Comparison of ENCODE assay signal across 26 mouse cellular contexts in the genomic region with DNA sequence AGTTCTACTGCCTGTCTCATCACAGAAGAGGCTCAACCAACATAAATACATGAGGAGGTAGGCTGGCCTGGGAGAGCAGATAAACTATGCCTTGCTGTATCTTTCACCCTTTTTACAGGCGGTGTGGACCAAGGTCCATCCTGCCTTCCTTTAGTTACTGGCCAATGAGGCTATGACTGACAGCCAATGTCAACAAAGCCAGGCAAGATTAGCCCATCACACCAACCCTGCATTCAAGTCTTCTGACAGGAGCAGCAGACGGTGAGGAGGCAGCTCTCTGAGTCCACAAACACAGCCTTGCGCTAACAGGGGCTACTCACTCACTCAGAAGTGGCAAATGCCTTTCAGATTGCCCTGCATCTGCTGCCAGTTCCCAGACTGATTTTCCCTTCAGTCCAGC. TPM values are rescaled to one million over a fixed set of nuclear protein-coding genes. Genes with fewer than 3 reads are reported as not detected.
DNase-seq lines count a peak whose midpoint lies in the region; ATAC-seq and TF ChIP-seq lines count a peak whose summit lies in the region.
"Had no signal": no experiment of that assay in that cellular context is flagged by ENCODE, and none has a peak within 500 bp of the region (broad histone marks: within the 10 kb centered on the region; RNA-seq: fewer than 3 reads in every experiment).

No protein-coding gene starts in this region.

- 0 out of 2 replicates have a peak overlapping the region, but pooled peaks have one; percentile 35 for H3K27ac ChIP-seq in hindbrain, embryonic 15.5 days (replicated peaks)
- no peak overlapping the region for H3K27ac ChIP-seq in hindbrain, embryonic 11.5 days (ENCODE audit: low read depth, low read length)
- H3K27ac ChIP-seq in liver, embryonic 13.5 days: no peak overlapping the region
- no peak overlapping the region for H3K27ac ChIP-seq in liver, embryonic 12.5 days
- H3K27ac ChIP-seq in cortical plate, adult 2 months (ENCODE audit: insufficient read depth, low read length): no peak overlapping the region
- H3K27ac ChIP-seq: forebrain, embryonic 10.5 days; gastrocnemius, adult 2 months; heart, embryonic 15.5 days; limb, embryonic 12.5 days; midbrain, embryonic 12.5 days; neural tube, embryonic 13.5 days; stomach, embryonic 15.5 days had no signal

- H3K4me2 ChIP-seq in hindbrain, embryonic 15.5 days: peak overlapping the region; percentile 80
- H3K4me2 ChIP-seq in hindbrain, embryonic 11.5 days (replicated peaks; ENCODE audit: low read depth, low read length): no peak overlapping the region
- H3K4me2 ChIP-seq in liver, embryonic 13.5 days: no peak overlapping the region
- no peak overlapping the region for H3K4me2 ChIP-seq in liver, embryonic 12.5 days
- H3K4me2 ChIP-seq: heart, embryonic 15.5 days; limb, embryonic 12.5 days; midbrain, embryonic 12.5 days; stomach, embryonic 15.5 days had no signal

- no peak overlapping the region for H3K9ac ChIP-seq in hindbrain, embryonic 15.5 days
- no peak overlapping the region for H3K9ac ChIP-seq in hindbrain, embryonic 11.5 days (ENCODE audit: low read depth, low read length)
- H3K9ac ChIP-seq in liver, embryonic 13.5 days: no peak overlapping the region
- H3K9ac ChIP-seq in liver, embryonic 12.5 days: no peak overlapping the region
- H3K9ac ChIP-seq: heart, embryonic 15.5 days; limb, embryonic 12.5 days; midbrain, embryonic 12.5 days; neural tube, embryonic 13.5 days; stomach, embryonic 15.5 days had no signal

- H3K9me3 ChIP-seq in hindbrain, embryonic 15.5 days: no peaks in the 10 kb centered on the region
- no peaks in the 10 kb centered on the region for H3K9me3 ChIP-seq in hindbrain, embryonic 11.5 days (ENCODE audit: control insufficient read depth, low read length)
- no peaks in the 10 kb centered on the region for H3K9me3 ChIP-seq in liver, embryonic 13.5 days (replicated peaks)
- H3K9me3 ChIP-seq in liver, embryonic 12.5 days (replicated peaks): no peaks in the 10 kb centered on the region
- H3K9me3 ChIP-seq: forebrain, embryonic 10.5 days; heart, embryonic 15.5 days; limb, embryonic 12.5 days; midbrain, embryonic 12.5 days; neural tube, embryonic 13.5 days; stomach, embryonic 15.5 days had no signal

- no peak overlapping the region for H3K4me3 ChIP-seq in hindbrain, embryonic 15.5 days
- H3K4me3 ChIP-seq in hindbrain, embryonic 11.5 days (ENCODE audit: low read depth, low read length): no peak overlapping the region
- H3K4me3 ChIP-seq in liver, embryonic 13.5 days (replicated peaks): no peak overlapping the region
- H3K4me3 ChIP-seq in liver, embryonic 12.5 days: no peak overlapping the region
- peak overlapping the region; percentile 3; the same call in 1 of the 2 replicates for H3K4me3 ChIP-seq in cortical plate, adult 2 months (ENCODE audit: insufficient read depth, low read length)
- H3K4me3 ChIP-seq: forebrain, embryonic 10.5 days; gastrocnemius, adult 2 months; heart, embryonic 15.5 days; limb, embryonic 12.5 days; midbrain, embryonic 12.5 days; neural tube, embryonic 13.5 days; stomach, embryonic 15.5 days had no signal

- H3K27me3 ChIP-seq in hindbrain, embryonic 15.5 days: 0 out of 2 replicates have a peak, but pooled peaks cover 4% of the 10 kb centered on the region
- H3K27me3 ChIP-seq in hindbrain, embryonic 11.5 days (ENCODE audit: control insufficient read depth, insufficient read depth, low read length): peaks cover 43% of the 10 kb centered on the region
- H3K27me3 ChIP-seq in liver, embryonic 13.5 days: peaks cover 60% of the 10 kb centered on the region
- peaks cover 67% of the 10 kb centered on the region for H3K27me3 ChIP-seq in liver, embryonic 12.5 days (replicated peaks)

- DNase-seq in adrenal gland, adult 2 months: peak; percentile 5
- DNase-seq in adrenal gland, postnatal 25 days: no peak
- no peak for DNase-seq in hindbrain, embryonic 11.5 days (ENCODE audit: low spot score)
- DNase-seq in liver, embryonic 13.5 days: no peak
- no peak for DNase-seq in ovary, adult 18-20 months (ENCODE audit: low spot score)
- DNase-seq: adrenal gland, postnatal 10 days; cerebellum, adult 11 months; gastrocnemius, adult 2 months; heart, postnatal 36 days; kidney, adult 9 months; kidney, postnatal 14 days; lung, adult 2 months; lung, postnatal 14 days; right cerebral cortex, adult 18-20 months; thymus, postnatal 25 days had no signal

- WGBS in hindbrain, embryonic 15.5 days: 56% methylated on average over 3 of the region's 3 CpGs
- WGBS in hindbrain, embryonic 11.5 days: 72% methylated on average over 3 of the region's 3 CpGs
- WGBS in liver, embryonic 13.5 days (ENCODE audit: insufficient replicate concordance): 47% methylated on average over 3 of the region's 3 CpGs
- WGBS in liver, embryonic 12.5 days (ENCODE audit: insufficient replicate concordance): 42% methylated on average over 3 of the region's 3 CpGs

- peaks cover 55% of the 10 kb centered on the region for H3K4me1 ChIP-seq in hindbrain, embryonic 15.5 days (replicated peaks)
- peaks cover 7% of the 10 kb centered on the region; the same call in 1 of the 2 replicates for H3K4me1 ChIP-seq in hindbrain, embryonic 11.5 days (replicated peaks; ENCODE audit: control insufficient read depth, insufficient read depth, low read length)
- H3K4me1 ChIP-seq in liver, embryonic 13.5 days (replicated peaks): 0 out of 2 replicates have a peak, but pooled peaks cover 4% of the 10 kb centered on the region
- 0 out of 2 replicates have a peak, but pooled peaks cover 4% of the 10 kb centered on the region for H3K4me1 ChIP-seq in liver, embryonic 12.5 days
- H3K4me1 ChIP-seq in cortical plate, adult 2 months (ENCODE audit: control insufficient read depth, insufficient read depth, low read length): peaks cover 10% of the 10 kb centered on the region

- no peak for TF ChIP-seq CTCF in cortical plate, adult 2 months (IDR thresholded peaks at IDR 0.05; ENCODE audit: extremely low read depth, insufficient read depth, low read length)

- ATAC-seq in hindbrain, embryonic 15.5 days (ENCODE audit: low FRiP score, low read depth): no peak
- no peak for ATAC-seq in hindbrain, embryonic 11.5 days (ENCODE audit: low FRiP score)
- peak; percentile 53 for ATAC-seq in liver, embryonic 13.5 days (ENCODE audit: low read depth)
- ATAC-seq in liver, embryonic 12.5 days: no peak
- ATAC-seq: activated CD4-positive, CD25-positive, alpha-beta regulatory T cell, adult 4 months had no signal

- no peak for TF ChIP-seq POLR2A in cortical plate, adult 2 months (IDR thresholded peaks at IDR 0.05; ENCODE audit: extremely low read depth, insufficient read depth, low read length)

- no peaks in the 10 kb centered on the region for H3K36me3 ChIP-seq in hindbrain, embryonic 15.5 days
- no peaks in the 10 kb centered on the region for H3K36me3 ChIP-seq in hindbrain, embryonic 11.5 days (ENCODE audit: control insufficient read depth, insufficient read depth, low read length)
- no peaks in the 10 kb centered on the region for H3K36me3 ChIP-seq in liver, embryonic 13.5 days
- H3K36me3 ChIP-seq in liver, embryonic 12.5 days: no peaks in the 10 kb centered on the region
- H3K36me3 ChIP-seq: forebrain, embryonic 10.5 days; heart, embryonic 15.5 days; limb, embryonic 12.5 days; midbrain, embryonic 12.5 days; neural tube, embryonic 13.5 days; stomach, embryonic 15.5 days had no signal

RNA-seq across cellular contexts. Expression of gene Gabbr2, which starts 3.4 kb away (rescaled TPM):
- total RNA-seq in adrenal gland, adult 2 months (2021): under 1 TPM; 0.17 to 0.24 TPM
- polyA plus RNA-seq in adrenal gland, adult 2 months (2012; rRNA removed): 0.07 and 0.22 TPM in 2 replicates
- total RNA-seq in adrenal gland, postnatal 25 days (2021): 0.27 TPM in 1 of 2 replicates, not detected in the other
- polyA plus RNA-seq in hindbrain, embryonic 15.5 days (2015; fragmentation: Nextera tagmentation; extraction: Ambion mirVana): 14.7 and 17.2 TPM in 2 replicates
- 0.54 and 0.71 TPM in 2 replicates for polyA plus RNA-seq in hindbrain, embryonic 11.5 days (2014; fragmentation: Nextera tagmentation; extraction: Ambion mirVana)
- polyA plus RNA-seq in liver, embryonic 13.5 days (2015; fragmentation: Nextera tagmentation; extraction: Ambion mirVana): 0.09 TPM in 2 replicates
- 0.08 and 0.28 TPM in 2 replicates for polyA plus RNA-seq in liver, embryonic 12.5 days (2016; fragmentation: Nextera tagmentation; extraction: Ambion mirVana)
- polyA plus RNA-seq in cortical plate, adult 2 months (2012; rRNA removed): 138 and 139 TPM in 2 replicates
- total RNA-seq: heart, postnatal 36 days; megakaryocyte progenitor cell, adult 5-6 weeks had no signal
- polyA plus RNA-seq: lung, adult 2 months had no signal
